Mouse (Mus musculus): ENCODE data around the gene Hfe. TPM values are rescaled to one million over a fixed set of nuclear protein-coding genes. Genes with fewer than 3 reads are reported as not detected.

Gene Hfe
- polyA plus RNA-seq, 2 experiments, result 3.4 to 10.8 TPM

- Histone ChIP-seq H3K4me1 (replicated peaks; ENCODE audit: control insufficient read depth in 2 of 2, insufficient read depth in 2 of 2, low read length in 1 of 2) (peaks cover 21% of the 10 kb centered on the region in 2 experiments), H3K9ac (replicated peaks) (no peak overlapping the region), H3K36me3 (replicated peaks; ENCODE audit: control insufficient read depth, insufficient read depth, low read depth) (no peaks in the 10 kb centered on the region), H3K4me3 (ENCODE audit: insufficient read depth in 1 of 2, low read depth in 2 of 2, low read length in 2 of 2) (no peak overlapping the region), H3K27me3 (ENCODE audit: control insufficient read depth, insufficient read depth, low read length) (no peaks in the 10 kb centered on the region), H3K4me2 (ENCODE audit: low read depth) (no peak overlapping the region; the same call in 1 of the 2 replicates), H3K9me3 (ENCODE audit: control insufficient read depth, low read length) (no peaks in the 10 kb centered on the region), H3K27ac (no peak overlapping the region)
- WGBS (ENCODE audit: insufficient replicate concordance), result 76% methylated on average over 9 of the region's 9 CpGs
- DNase-seq (ENCODE audit: low read depth in 3 of 3, low spot score in 3 of 3) (no peak), ATAC-seq (ENCODE audit: insufficient read depth) (no peak)
- TF ChIP-seq EP300 (IDR thresholded peaks at IDR 0.05; ENCODE audit: low read depth), result no peak
- TF ChIP-seq CTCF (IDR thresholded peaks at IDR 0.05; ENCODE audit: low read depth), result no peak
Measured at GRCm38 (mm10) chr13:23694956-23695355, 15.7 kb downstream of the Hfe start.

GRCm38 (mm10) chr13:23693856-23694440 lies 16.7 kb downstream of the Hfe start:
- Histone ChIP-seq H3K9me3 (ENCODE audit: control insufficient read depth, low read length) (no peaks in the 10 kb centered on the region), H3K27ac (no peak overlapping the region), H3K4me2 (ENCODE audit: low read depth) (no peak overlapping the region), H3K4me3 (ENCODE audit: insufficient read depth in 1 of 2, low read depth in 2 of 2, low read length in 2 of 2) (no peak overlapping the region), H3K9ac (replicated peaks) (no peak overlapping the region), H3K4me1 (replicated peaks; ENCODE audit: control insufficient read depth in 2 of 2, insufficient read depth in 2 of 2, low read length in 1 of 2) (peaks cover 23 to 24% of the 10 kb centered on the region in 2 experiments), H3K27me3 (ENCODE audit: control insufficient read depth, insufficient read depth, low read length) (no peaks in the 10 kb centered on the region), H3K36me3 (replicated peaks; ENCODE audit: control insufficient read depth, insufficient read depth, low read depth) (no peaks in the 10 kb centered on the region)
- ATAC-seq (ENCODE audit: insufficient read depth) (no peak), DNase-seq (ENCODE audit: low read depth in 3 of 3, low spot score in 3 of 3) (no peak)
- TF ChIP-seq CTCF (IDR thresholded peaks at IDR 0.05; ENCODE audit: low read depth) (no peak), EP300 (IDR thresholded peaks at IDR 0.05; ENCODE audit: low read depth) (no peak)
- WGBS (ENCODE audit: insufficient replicate concordance), result 73% methylated on average over 6 of the region's 6 CpGs

DNA sequence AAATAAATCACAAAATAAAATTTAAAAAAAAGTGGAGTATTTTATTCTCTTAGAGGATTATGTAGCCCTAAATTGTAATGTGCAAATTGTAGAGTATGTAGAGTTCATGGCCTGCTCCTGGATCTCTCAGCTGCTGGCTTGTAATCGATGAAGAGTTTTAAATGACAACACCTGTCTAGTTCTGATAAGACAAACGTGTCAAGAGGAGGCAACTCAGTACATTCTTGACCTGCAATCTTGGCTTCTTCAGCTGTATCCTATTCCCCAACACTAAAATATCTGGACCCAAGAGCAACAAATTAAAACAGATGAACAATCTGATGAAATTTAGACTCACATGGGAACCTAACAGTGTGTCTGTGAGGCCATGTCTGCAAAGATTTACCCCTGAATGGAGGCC lies 21.2 kb downstream of the Hfe start:
- Histone ChIP-seq H3K4me2 (ENCODE audit: low read depth) (no peak overlapping the region), H3K4me1 (replicated peaks; ENCODE audit: control insufficient read depth in 2 of 2, insufficient read depth in 2 of 2, low read length in 1 of 2) (peaks cover 7 to 19% of the 10 kb centered on the region in 2 experiments), H3K4me3 (ENCODE audit: insufficient read depth in 1 of 2, low read depth in 2 of 2, low read length in 2 of 2) (no peak overlapping the region), H3K36me3 (replicated peaks; ENCODE audit: control insufficient read depth, insufficient read depth, low read depth) (no peaks in the 10 kb centered on the region), H3K27me3 (ENCODE audit: control insufficient read depth, insufficient read depth, low read length) (no peaks in the 10 kb centered on the region), H3K9ac (replicated peaks) (no peak overlapping the region), H3K9me3 (ENCODE audit: control insufficient read depth, low read length) (no peaks in the 10 kb centered on the region), H3K27ac (no peak overlapping the region)
- 12% methylated on average over 2 of the region's 2 CpGs for WGBS (ENCODE audit: insufficient replicate concordance)
- ATAC-seq (ENCODE audit: insufficient read depth) (no peak), DNase-seq (ENCODE audit: low read depth in 3 of 3, low spot score in 3 of 3) (no peak)
- TF ChIP-seq CTCF (IDR thresholded peaks at IDR 0.05; ENCODE audit: low read depth), result no peak
- TF ChIP-seq EP300 (IDR thresholded peaks at IDR 0.05; ENCODE audit: low read depth), result peak; percentile 53

- Histone ChIP-seq H3K27ac (no peak overlapping the region), H3K36me3 (replicated peaks; ENCODE audit: control insufficient read depth, insufficient read depth, low read depth) (no peaks in the 10 kb centered on the region), H3K4me3 (ENCODE audit: insufficient read depth in 1 of 2, low read depth in 2 of 2, low read length in 2 of 2) (no peak overlapping the region), H3K9ac (replicated peaks) (no peak overlapping the region), H3K9me3 (ENCODE audit: control insufficient read depth, low read length) (no peaks in the 10 kb centered on the region), H3K27me3 (ENCODE audit: control insufficient read depth, insufficient read depth, low read length) (no peaks in the 10 kb centered on the region), H3K4me1 (replicated peaks; ENCODE audit: control insufficient read depth in 2 of 2, insufficient read depth in 2 of 2, low read length in 1 of 2) (peaks cover 7 to 19% of the 10 kb centered on the region in 2 experiments), H3K4me2 (ENCODE audit: low read depth) (no peak overlapping the region)
- TF ChIP-seq EP300 (IDR thresholded peaks at IDR 0.05; ENCODE audit: low read depth) (no peak), CTCF (IDR thresholded peaks at IDR 0.05; ENCODE audit: low read depth) (no peak)
- ATAC-seq (ENCODE audit: insufficient read depth) (no peak), DNase-seq (ENCODE audit: low read depth in 3 of 3, low spot score in 3 of 3) (no peak)
- 81% methylated on average over 2 of the region's 2 CpGs for WGBS (ENCODE audit: insufficient replicate concordance)
Measured at GRCm38 (mm10) chr13:23688956-23689355, 21.7 kb downstream of the Hfe start.

DNA sequence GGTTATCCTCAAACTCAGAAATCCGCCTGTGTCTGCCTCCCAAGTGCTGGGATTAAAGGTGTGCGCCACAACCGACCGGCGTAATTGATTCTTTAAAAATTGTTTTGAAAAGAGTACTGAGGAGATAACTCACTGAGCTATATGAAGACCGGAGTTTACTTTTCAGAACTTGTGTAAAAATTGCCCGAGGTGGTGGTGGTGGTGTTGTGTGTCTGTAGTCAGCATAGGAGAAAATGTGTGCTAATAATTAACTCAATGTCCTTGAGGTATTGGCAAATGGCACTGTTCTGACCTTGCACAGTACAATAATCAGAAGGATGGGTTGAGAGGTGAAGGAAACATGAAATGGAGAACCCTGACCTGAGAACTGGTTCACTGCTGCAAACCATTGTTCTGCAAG lies 22.7 kb downstream of the Hfe start:
- Histone ChIP-seq H3K27me3 (ENCODE audit: control insufficient read depth, insufficient read depth, low read length) (no peaks in the 10 kb centered on the region), H3K4me1 (replicated peaks; ENCODE audit: control insufficient read depth in 2 of 2, insufficient read depth in 2 of 2, low read length in 1 of 2) (peaks cover 7 to 20% of the 10 kb centered on the region in 2 experiments), H3K4me2 (ENCODE audit: low read depth) (peak overlapping the region; percentile 56), H3K36me3 (replicated peaks; ENCODE audit: control insufficient read depth, insufficient read depth, low read depth) (no peaks in the 10 kb centered on the region), H3K4me3 (ENCODE audit: insufficient read depth in 1 of 2, low read depth in 2 of 2, low read length in 2 of 2) (no peak overlapping the region), H3K9me3 (ENCODE audit: control insufficient read depth, low read length) (no peaks in the 10 kb centered on the region), H3K9ac (replicated peaks) (no peak overlapping the region; the same call in 1 of the 2 replicates), H3K27ac (no peak overlapping the region; the same call in 1 of the 2 replicates)
- no peak for DNase-seq (ENCODE audit: low read depth in 3 of 3, low spot score in 3 of 3)
- WGBS (ENCODE audit: insufficient replicate concordance), result 80% methylated on average over 7 of the region's 7 CpGs
- TF ChIP-seq CTCF (IDR thresholded peaks at IDR 0.05; ENCODE audit: low read depth), result no peak
- no peak for TF ChIP-seq EP300 (IDR thresholded peaks at IDR 0.05; ENCODE audit: low read depth)
- no peak for ATAC-seq (ENCODE audit: insufficient read depth)

All from liver, embryonic 14.5 days (tissue).